In the genomic region with DNA sequence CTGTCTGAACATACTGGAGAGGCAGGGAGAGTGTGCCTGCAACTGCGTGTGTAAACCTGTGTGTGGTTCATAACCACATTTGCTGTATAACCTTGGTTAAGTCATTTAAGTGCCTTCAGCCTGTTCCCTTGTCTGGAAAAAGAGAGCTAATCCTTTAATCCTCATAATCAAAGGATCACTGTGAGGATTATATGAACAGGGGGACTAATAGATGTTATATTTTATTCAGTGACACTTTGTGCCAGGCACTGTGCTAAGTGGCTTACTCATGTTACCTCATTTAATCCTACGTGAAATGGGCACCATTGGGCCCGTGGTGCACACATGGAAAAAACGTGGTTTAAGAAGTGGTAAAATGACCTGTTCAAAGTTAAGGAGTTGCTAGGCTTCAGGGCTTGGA, we compare ENCODE assay signal across 25 mouse cellular contexts.
DNase-seq lines count a peak whose midpoint lies in the region; ATAC-seq and TF ChIP-seq lines count a peak whose summit lies in the region.
"Had no signal": no experiment of that assay in that cellular context is flagged by ENCODE, and none has a peak within 500 bp of the region (broad histone marks: within the 10 kb centered on the region; RNA-seq: fewer than 3 reads in every experiment).

No protein-coding gene starts in this region.

- H3K79me2 ChIP-seq in heart, adult 2 months (replicated peaks; ENCODE audit: control insufficient read depth, insufficient read depth, low read length): no peaks in the 10 kb centered on the region

- H3K36me3 ChIP-seq in heart, embryonic 10.5 days: no peaks in the 10 kb centered on the region
- H3K36me3 ChIP-seq in heart, adult 2 months (ENCODE audit: control insufficient read depth, insufficient read depth, low read length): no peaks in the 10 kb centered on the region
- no peaks in the 10 kb centered on the region for H3K36me3 ChIP-seq in heart, embryonic 16.5 days (ENCODE audit: control insufficient read depth, insufficient read depth)
- H3K36me3 ChIP-seq in hindbrain, embryonic 10.5 days: peaks cover 74% of the 10 kb centered on the region

- no peak for TF ChIP-seq EP300 in heart, adult 2 months (IDR thresholded peaks at IDR 0.05; ENCODE audit: insufficient read depth, low read depth, low read length)

- H3K4me3 ChIP-seq in heart, embryonic 10.5 days: no peak overlapping the region
- H3K4me3 ChIP-seq in heart, adult 2 months: no peak overlapping the region
- no peak overlapping the region for H3K4me3 ChIP-seq in heart, embryonic 16.5 days (ENCODE audit: low read length)
- H3K4me3 ChIP-seq in hindbrain, embryonic 10.5 days: no peak overlapping the region
- H3K4me3 ChIP-seq: erythroblast, embryonic 14.5 days; forebrain, embryonic 13.5 days; gastrocnemius, adult 2 months; hindbrain, embryonic 12.5 days; hindbrain, embryonic 15.5 days had no signal

- no peak overlapping the region for H3K4me2 ChIP-seq in heart, embryonic 16.5 days (ENCODE audit: low read depth, low read length)
- H3K4me2 ChIP-seq: forebrain, embryonic 13.5 days; hindbrain, embryonic 12.5 days; hindbrain, embryonic 15.5 days had no signal

- H3K4me1 ChIP-seq in heart, embryonic 10.5 days: peaks cover 20% of the 10 kb centered on the region
- H3K4me1 ChIP-seq in heart, adult 2 months (ENCODE audit: control insufficient read depth, insufficient read depth, low read length): peaks cover 2% of the 10 kb centered on the region; the same call in 1 of the 2 replicates
- peaks cover 19% of the 10 kb centered on the region for H3K4me1 ChIP-seq in heart, embryonic 16.5 days (ENCODE audit: control insufficient read depth, insufficient read depth, low read length)
- H3K4me1 ChIP-seq in hindbrain, embryonic 10.5 days (replicated peaks): peaks cover 7% of the 10 kb centered on the region; the same call in 1 of the 2 replicates

- H3K9ac ChIP-seq in heart, adult 2 months (ENCODE audit: low read depth, low read length): no peak overlapping the region
- no peak overlapping the region for H3K9ac ChIP-seq in heart, embryonic 16.5 days (ENCODE audit: low read length)
- H3K9ac ChIP-seq: forebrain, embryonic 13.5 days; hindbrain, embryonic 12.5 days; hindbrain, embryonic 15.5 days had no signal

- ATAC-seq in heart, embryonic 16.5 days (replicated peaks; ENCODE audit: extremely low read depth, insufficient read depth, low FRiP score): no peak
- ATAC-seq: CD4-positive, CD25-positive, alpha-beta regulatory T cell, adult 4 months; forebrain, embryonic 13.5 days; intestine, postnatal 0 days had no signal

- WGBS in heart, embryonic 10.5 days: 82% methylated on average over 4 of the region's 4 CpGs
- whole genome bisulfite sequencing in heart, adult 2 months: 78% methylated on average over 4 of the region's 4 CpGs
- WGBS in heart, embryonic 16.5 days: 71% methylated on average over 4 of the region's 4 CpGs
- WGBS in hindbrain, embryonic 10.5 days: 90% methylated on average over 4 of the region's 4 CpGs

- TF ChIP-seq POLR2A in heart, adult 2 months (IDR thresholded peaks at IDR 0.05; ENCODE audit: insufficient read depth, low read depth, low read length): no peak

- DNase-seq in heart, embryonic 10.5 days (ENCODE audit: low spot score): no peak
- no peak for DNase-seq in heart, adult 2 months
- no peak for DNase-seq in heart, postnatal 36 days
- DNase-seq in retina, postnatal 1 day: peak; percentile 64
- DNase-seq in retina, embryonic 14.5 days (ENCODE audit: low spot score): no peak
- DNase-seq in retina, postnatal 7 days (ENCODE audit: low read depth, low spot score): peak; percentile 28
- DNase-seq in hindbrain, embryonic 10.5 days (ENCODE audit: low spot score): no peak
- DNase-seq: adrenal gland, adult 8-10 months; adrenal gland, postnatal 25 days; cerebellum, adult 11-12 months; cerebellum, adult 8-10 months; cerebellum, postnatal 10 days; cerebellum, postnatal 36 days; embryo, embryonic 11 days; gastrocnemius, adult 2 months; gastrocnemius, postnatal 14 days; heart, postnatal 10 days; heart, postnatal 4 days had no signal

- peak overlapping the region; percentile 52; the same call in 1 of the 2 replicates for H3K27ac ChIP-seq in heart, embryonic 10.5 days
- no peak overlapping the region for H3K27ac ChIP-seq in heart, adult 2 months
- peak overlapping the region; percentile 30; the same call in 1 of the 2 replicates for H3K27ac ChIP-seq in heart, embryonic 16.5 days (ENCODE audit: low read length)
- H3K27ac ChIP-seq in hindbrain, embryonic 10.5 days: no peak overlapping the region
- H3K27ac ChIP-seq: forebrain, embryonic 13.5 days; gastrocnemius, adult 2 months; hindbrain, embryonic 12.5 days; hindbrain, embryonic 15.5 days had no signal

- H3K27me3 ChIP-seq in heart, embryonic 10.5 days (ENCODE audit: insufficient read depth, poor library complexity, severe bottlenecking): no peaks in the 10 kb centered on the region
- H3K27me3 ChIP-seq in heart, adult 2 months (ENCODE audit: control insufficient read depth, insufficient read depth, low read length): no peaks in the 10 kb centered on the region
- H3K27me3 ChIP-seq in heart, embryonic 16.5 days (ENCODE audit: control insufficient read depth, insufficient read depth, low read length): no peaks in the 10 kb centered on the region
- H3K27me3 ChIP-seq in hindbrain, embryonic 10.5 days (ENCODE audit: insufficient read depth, poor library complexity, severe bottlenecking): no peaks in the 10 kb centered on the region
- H3K27me3 ChIP-seq: forebrain, embryonic 13.5 days; hindbrain, embryonic 12.5 days; hindbrain, embryonic 15.5 days had no signal

- TF ChIP-seq CTCF in heart, adult 2 months (IDR thresholded peaks at IDR 0.05): no peak

- no peaks in the 10 kb centered on the region for H3K9me3 ChIP-seq in heart, embryonic 10.5 days
- H3K9me3 ChIP-seq in heart, embryonic 16.5 days (replicated peaks; ENCODE audit: control insufficient read depth, low read length): no peaks in the 10 kb centered on the region
- no peaks in the 10 kb centered on the region for H3K9me3 ChIP-seq in hindbrain, embryonic 10.5 days
- H3K9me3 ChIP-seq: forebrain, embryonic 13.5 days; hindbrain, embryonic 12.5 days; hindbrain, embryonic 15.5 days had no signal

- intact Hi-C loops in heart, adult 2 months (cut with DNase I): no loop called here
- intact Hi-C loops in heart, postnatal 36 days (cut with DNase I): no loop called here

Comparison
In these comparisons a context has a peak if more than half of its experiments do, and no peak if none do; other contexts are left out.
1. DNase-seq: peak in retina, postnatal 1 day (single experiment) and retina, postnatal 7 days (single experiment); none in heart, embryonic 10.5 days (single experiment), heart, adult 2 months (0 of 2), heart, postnatal 36 days (0 of 2), retina, embryonic 14.5 days (single experiment) and hindbrain, embryonic 10.5 days (single experiment).
2. H3K27ac ChIP-seq: peak in heart, embryonic 10.5 days (single experiment) and heart, embryonic 16.5 days (single experiment); none in heart, adult 2 months (single experiment) and hindbrain, embryonic 10.5 days (single experiment).